Comparison of ENCODE assay signal across 8 mouse cellular contexts in the genomic region with DNA sequence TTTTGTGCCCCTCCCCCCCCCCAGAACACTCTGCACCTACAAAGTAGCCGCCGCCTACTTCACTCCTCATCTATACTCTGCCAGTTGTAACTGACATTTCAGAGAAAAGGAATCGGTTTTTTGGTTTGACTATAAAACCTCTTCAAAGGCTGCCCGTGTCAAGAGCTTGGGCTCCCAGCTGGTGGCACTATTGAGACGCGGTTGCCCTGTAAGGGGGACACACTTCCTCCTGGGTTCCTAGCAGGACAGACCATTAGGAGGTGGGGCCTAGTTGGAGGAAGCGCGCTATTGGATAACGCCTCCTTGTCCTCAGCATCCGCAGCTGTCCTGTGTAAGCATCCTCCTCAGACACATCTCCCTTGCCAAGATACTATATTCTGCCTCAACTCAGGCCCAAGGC. TPM values are rescaled to one million over a fixed set of nuclear protein-coding genes. Genes with fewer than 3 reads are reported as not detected.
DNase-seq lines count a peak whose midpoint lies in the region; ATAC-seq and TF ChIP-seq lines count a peak whose summit lies in the region.

No protein-coding gene starts in this region.

- H3K4me2 ChIP-seq in heart, embryonic 12.5 days: no peak overlapping the region
- peak overlapping the region; percentile 4; the same call in 1 of the 2 replicates for H3K4me2 ChIP-seq in hindbrain, embryonic 13.5 days
- H3K4me2 ChIP-seq in lung, postnatal 0 days (replicated peaks; ENCODE audit: low read depth, low read length): no peak overlapping the region

- peak; percentile 52 for TF ChIP-seq CTCF in ES-Bruce4 (IDR thresholded peaks at IDR 0.05; ENCODE audit: low read depth, low read length)
- TF ChIP-seq CTCF in lung, postnatal 0 days (IDR thresholded peaks at IDR 0.05): peak; percentile 64

- no peak for DNase-seq in heart, adult 9 months (ENCODE audit: low spot score in 2 of 2)
- peak; percentile 86 for DNase-seq in embryo, embryonic 10.5 days (ENCODE audit: low spot score)
- peak; percentile 80 for DNase-seq in lung, postnatal 0 days (ENCODE audit: low spot score)
- DNase-seq in retina, postnatal 1 day: peak; percentile 89

- peak; percentile 55; the same call in 1 of the 2 replicates for ATAC-seq in heart, embryonic 12.5 days (ENCODE audit: insufficient number of reproducible peaks, low FRiP score)
- peak; percentile 65; the same call in 1 of the 2 replicates for ATAC-seq in hindbrain, embryonic 13.5 days (ENCODE audit: low FRiP score)
- ATAC-seq in lung, postnatal 0 days: peak; percentile 78
- ATAC-seq in erythroblast, adult 5-6 weeks (replicated peaks; ENCODE audit: low FRiP score, poor library complexity, severe bottlenecking): no peak

- H3K4me1 ChIP-seq in heart, embryonic 12.5 days (replicated peaks): peaks cover 7% of the 10 kb centered on the region
- H3K4me1 ChIP-seq in ES-Bruce4 (ENCODE audit: control insufficient read depth, insufficient read depth, low read length): no peaks in the 10 kb centered on the region
- peaks cover 31% of the 10 kb centered on the region for H3K4me1 ChIP-seq in hindbrain, embryonic 13.5 days (replicated peaks)
- no peaks in the 10 kb centered on the region; the same call in 1 of the 2 replicates for H3K4me1 ChIP-seq in lung, postnatal 0 days (ENCODE audit: insufficient read depth, low read depth, low read length)

- WGBS in heart, embryonic 12.5 days: 8% methylated on average over 10 of the region's 10 CpGs
- 4% methylated on average over 10 of the region's 10 CpGs for WGBS in hindbrain, embryonic 13.5 days
- WGBS in lung, postnatal 0 days: 4% methylated on average over 10 of the region's 10 CpGs

- H3K4me3 ChIP-seq in heart, embryonic 12.5 days: no peak overlapping the region
- H3K4me3 ChIP-seq in ES-Bruce4 (ENCODE audit: low read depth, low read length): no peak overlapping the region
- H3K4me3 ChIP-seq in hindbrain, embryonic 13.5 days: no peak overlapping the region
- H3K4me3 ChIP-seq in lung, postnatal 0 days (ENCODE audit: low read depth, low read length): no peak overlapping the region

- peaks cover 54% of the 10 kb centered on the region for H3K27me3 ChIP-seq in heart, embryonic 12.5 days (replicated peaks)
- H3K27me3 ChIP-seq in ES-Bruce4 (ENCODE audit: control insufficient read depth, insufficient read depth, low read length, poor library complexity, severe bottlenecking): no peaks in the 10 kb centered on the region
- peaks cover 11% of the 10 kb centered on the region for H3K27me3 ChIP-seq in hindbrain, embryonic 13.5 days
- no peaks in the 10 kb centered on the region for H3K27me3 ChIP-seq in lung, postnatal 0 days (replicated peaks; ENCODE audit: insufficient read depth, low read length)

- H3K36me3 ChIP-seq in heart, embryonic 12.5 days: no peaks in the 10 kb centered on the region
- H3K36me3 ChIP-seq in ES-Bruce4 (ENCODE audit: control insufficient read depth, insufficient read depth, low read length, poor library complexity, severe bottlenecking): no peaks in the 10 kb centered on the region
- H3K36me3 ChIP-seq in hindbrain, embryonic 13.5 days: no peaks in the 10 kb centered on the region
- no peaks in the 10 kb centered on the region for H3K36me3 ChIP-seq in lung, postnatal 0 days (ENCODE audit: insufficient read depth, low read length)

- TF ChIP-seq EP300 in ES-Bruce4 (IDR thresholded peaks at IDR 0.05; ENCODE audit: insufficient read depth, low read depth, low read length): no peak
- no peak for TF ChIP-seq EP300 in lung, postnatal 0 days (IDR thresholded peaks at IDR 0.05)

- no peak overlapping the region for H3K9ac ChIP-seq in heart, embryonic 12.5 days
- no peak overlapping the region for H3K9ac ChIP-seq in ES-Bruce4 (ENCODE audit: low read depth, poor library complexity, severe bottlenecking)
- no peak overlapping the region for H3K9ac ChIP-seq in hindbrain, embryonic 13.5 days
- H3K9ac ChIP-seq in lung, postnatal 0 days (replicated peaks; ENCODE audit: low read depth): no peak overlapping the region

- TF ChIP-seq POLR2A in ES-Bruce4 (IDR thresholded peaks at IDR 0.05; ENCODE audit: insufficient read depth, low read length): no peak

- no peak overlapping the region for H3K27ac ChIP-seq in heart, embryonic 12.5 days (ENCODE audit: poor library complexity, severe bottlenecking)
- H3K27ac ChIP-seq in ES-Bruce4 (ENCODE audit: insufficient read depth, low read length): no peak overlapping the region
- H3K27ac ChIP-seq in hindbrain, embryonic 13.5 days: no peak overlapping the region
- H3K27ac ChIP-seq in lung, postnatal 0 days (ENCODE audit: low read length): no peak overlapping the region

- no peaks in the 10 kb centered on the region for H3K9me3 ChIP-seq in heart, embryonic 12.5 days (replicated peaks)
- H3K9me3 ChIP-seq in ES-Bruce4 (replicated peaks; ENCODE audit: control insufficient read depth, insufficient read depth, low read length, poor library complexity, severe bottlenecking): no peaks in the 10 kb centered on the region
- H3K9me3 ChIP-seq in hindbrain, embryonic 13.5 days: no peaks in the 10 kb centered on the region
- no peaks in the 10 kb centered on the region for H3K9me3 ChIP-seq in lung, postnatal 0 days (ENCODE audit: low read length)

RNA-seq across cellular contexts. Expression of gene Ift27, which starts 10.9 kb away (rescaled TPM):
- polyA plus RNA-seq in heart, embryonic 12.5 days (2016; fragmentation: Nextera tagmentation; extraction: Ambion mirVana): 34.4 and 38.0 TPM in 2 replicates
- polyA plus RNA-seq in ES-Bruce4 (2011; ENCODE audit: insufficient read depth, insufficient read length, low read depth, missing spikeins): 19.4 and 19.8 TPM in 2 replicates
- 106 and 111 TPM in 2 replicates for polyA plus RNA-seq in hindbrain, embryonic 13.5 days (2015; fragmentation: Nextera tagmentation; extraction: Ambion mirVana)
- polyA plus RNA-seq in lung, postnatal 0 days (2015; fragmentation: Nextera tagmentation; extraction: Ambion mirVana): 61.6 and 62.2 TPM in 2 replicates
- total RNA-seq in erythroblast, adult 5-6 weeks (2015; ENCODE audit: low replicate concordance): 15.7 and 24.4 TPM in 2 replicates
- total RNA-seq in erythroblast, adult 5-6 weeks (2017; ENCODE audit: low replicate concordance): 2.0 and 4.6 TPM in 2 replicates

RNA-seq across cellular contexts. Expression of gene Pvalb, which starts 21.3 kb away (rescaled TPM):
- 0.21 and 0.49 TPM in 2 replicates for polyA plus RNA-seq in heart, embryonic 12.5 days (2016; fragmentation: Nextera tagmentation; extraction: Ambion mirVana)
- not detected in 2 replicates for polyA plus RNA-seq in ES-Bruce4 (2011; ENCODE audit: insufficient read depth, insufficient read length, low read depth, missing spikeins)
- polyA plus RNA-seq in hindbrain, embryonic 13.5 days (2015; fragmentation: Nextera tagmentation; extraction: Ambion mirVana): 6.7 and 13.6 TPM in 2 replicates
- not detected in 2 replicates for polyA plus RNA-seq in lung, postnatal 0 days (2015; fragmentation: Nextera tagmentation; extraction: Ambion mirVana)
- not detected in 2 replicates for total RNA-seq in erythroblast, adult 5-6 weeks (2015; ENCODE audit: low replicate concordance)
- not detected in 2 replicates for total RNA-seq in erythroblast, adult 5-6 weeks (2017; ENCODE audit: low replicate concordance)

RNA-seq across cellular contexts. Expression of gene Ncf4, which starts 59.7 kb away (rescaled TPM):
- 11.2 and 13.7 TPM in 2 replicates for polyA plus RNA-seq in heart, embryonic 12.5 days (2016; fragmentation: Nextera tagmentation; extraction: Ambion mirVana)
- polyA plus RNA-seq in ES-Bruce4 (2011; ENCODE audit: insufficient read depth, insufficient read length, low read depth, missing spikeins): not detected in 2 replicates
- 1.5 and 2.2 TPM in 2 replicates for polyA plus RNA-seq in hindbrain, embryonic 13.5 days (2015; fragmentation: Nextera tagmentation; extraction: Ambion mirVana)
- polyA plus RNA-seq in lung, postnatal 0 days (2015; fragmentation: Nextera tagmentation; extraction: Ambion mirVana): 12.6 and 13.4 TPM in 2 replicates
- total RNA-seq in erythroblast, adult 5-6 weeks (2015; ENCODE audit: low replicate concordance): 95.7 and 115 TPM in 2 replicates
- 33.8 and 63.7 TPM in 2 replicates for total RNA-seq in erythroblast, adult 5-6 weeks (2017; ENCODE audit: low replicate concordance)

Comparison
In these comparisons a context has a peak if more than half of its experiments do, and no peak if none do; other contexts are left out.
1. DNase-seq: peak in embryo, embryonic 10.5 days (single experiment), lung, postnatal 0 days (single experiment) and retina, postnatal 1 day (single experiment); none in heart, adult 9 months (0 of 2).